Mouse (Mus musculus): ENCODE data around the gene Syf2.
A peak's percentile ranks its signal among the peaks of the same experiment; 100 is the strongest.

Gene Syf2

GRCm38 (mm10) chr4:134975261-134975928 is 44.7 kb downstream of the Syf2 start:
- no peak for DNase-seq (ENCODE audit: low spot score in 2 of 2)

- no peak for DNase-seq (ENCODE audit: low spot score in 2 of 2)
These were observed 45.2 kb downstream of the Syf2 start for GRCm38 (mm10) chr4:134975929-134976308.

- no peak for DNase-seq (ENCODE audit: low spot score in 2 of 2)
These were observed 48.2 kb downstream of the Syf2 start for GRCm38 (mm10) chr4:134978930-134979329.

GRCm38 (mm10) chr4:134981959-134982431 is 51.3 kb downstream of the Syf2 start:
- DNase-seq (ENCODE audit: low spot score in 2 of 2): no peak

GRCm38 (mm10) chr4:134983136-134983535 is 52.4 kb downstream of the Syf2 start:
- no peak for DNase-seq (ENCODE audit: low spot score in 2 of 2)

GRCm38 (mm10) chr4:134984555-134984954 is 53.9 kb downstream of the Syf2 start:
- DNase-seq (ENCODE audit: low spot score in 2 of 2): peak in 1 of 2 experiments; percentile 24

- no peak for DNase-seq (ENCODE audit: low spot score in 2 of 2)
These were observed 55.1 kb downstream of the Syf2 start for GRCm38 (mm10) chr4:134985626-134986335.

- DNase-seq (ENCODE audit: low spot score in 2 of 2): no peak
These were observed 55.6 kb downstream of the Syf2 start for GRCm38 (mm10) chr4:134986336-134986635.

- DNase-seq (ENCODE audit: low spot score in 2 of 2): no peak
These were observed 56.3 kb downstream of the Syf2 start for GRCm38 (mm10) chr4:134986963-134987362.

Data from cerebellum, postnatal 4 days (tissue).